Mouse (Mus musculus) embryo, embryonic 11.5 days (tissue): ENCODE measurements around the gene Cblb.
A peak's percentile ranks its signal among the peaks of the same experiment; 100 is the strongest.

ENCODE experiments used
- DNase-seq: peaks from one replicate; pipeline ENCODE4 v3.0.0-alpha.2; 2012; ENCODE audit warnings: low read depth, low spot score

Gene Cblb

GRCm38 (mm10) chr16:52031091-52031689, at the start of gene Cblb:
Cblb (plus strand) TSS chr16:52031225.
- DNase-seq: peak; percentile 98

- DNase-seq: no peak
Measured at GRCm38 (mm10) chr16:51985436-51985835, 45.6 kb upstream of the Cblb start.

GRCm38 (mm10) chr16:51986207-51986606, 44.8 kb upstream of the Cblb start:
- no peak for DNase-seq

- DNase-seq: no peak
Measured at GRCm38 (mm10) chr16:51987085-51987620, 43.9 kb upstream of the Cblb start.

- DNase-seq: no peak
Measured at GRCm38 (mm10) chr16:51988027-51988426, 43.0 kb upstream of the Cblb start.

- no peak for DNase-seq
Measured at GRCm38 (mm10) chr16:51989259-51989658, 41.8 kb upstream of the Cblb start.

- DNase-seq: no peak
Measured at GRCm38 (mm10) chr16:52000043-52000442, 31.0 kb upstream of the Cblb start.

- DNase-seq: no peak
Measured at GRCm38 (mm10) chr16:52000801-52001200, 30.2 kb upstream of the Cblb start.

- no peak for DNase-seq
Measured at GRCm38 (mm10) chr16:52007006-52007405, 24.0 kb upstream of the Cblb start.

- no peak for DNase-seq
Measured at GRCm38 (mm10) chr16:52008471-52008870, 22.6 kb upstream of the Cblb start.

GRCm38 (mm10) chr16:52009421-52009820, 21.6 kb upstream of the Cblb start:
- DNase-seq: no peak

- DNase-seq: no peak
Measured at GRCm38 (mm10) chr16:52012984-52013383, 18.0 kb upstream of the Cblb start.

- no peak for DNase-seq
Measured at GRCm38 (mm10) chr16:52013812-52014211, 17.2 kb upstream of the Cblb start.

- DNase-seq: no peak
Measured at GRCm38 (mm10) chr16:52023417-52023816, 7.6 kb upstream of the Cblb start.

- DNase-seq: no peak
Measured at GRCm38 (mm10) chr16:52027326-52027725, 3.7 kb upstream of the Cblb start.

- no peak for DNase-seq
Measured at GRCm38 (mm10) chr16:52029001-52029400, 2.0 kb upstream of the Cblb start.

GRCm38 (mm10) chr16:52031712-52032251, 757 bp downstream of the Cblb start:
- DNase-seq: peak; percentile 61

- DNase-seq: no peak
Measured at GRCm38 (mm10) chr16:52032376-52033330, 1.6 kb downstream of the Cblb start.

- no peak for DNase-seq
Measured at GRCm38 (mm10) chr16:52033381-52034315, 2.6 kb downstream of the Cblb start.

- DNase-seq: no peak
Measured at GRCm38 (mm10) chr16:52034356-52034755, 3.3 kb downstream of the Cblb start.

GRCm38 (mm10) chr16:52036295-52036694, 5.3 kb downstream of the Cblb start:
- DNase-seq: no peak
